Mouse (Mus musculus) heart, adult 2 months (tissue): Measurements from ENCODE around the gene Cant1.

Experiments
- CTCF ChIP-seq: fragments of 200-600 bp; IDR thresholded peaks from 2 replicates; pipeline ENCODE4 v1.8.1; 2022; ENCODE audit warnings: antibody characterized with exemption, mild to moderate bottlenecking, moderate library complexity
- EP300 ChIP-seq: fragments of 200-500 bp; IDR thresholded peaks from 2 replicates; pipeline ENCODE4 v1.6.1; 2011; ENCODE audit warnings: low read depth, low read length, control low read depth; ENCODE audit not compliant: insufficient read depth
- POLR2A ChIP-seq: fragments of 200-500 bp; IDR thresholded peaks from 2 replicates; pipeline ENCODE4 v1.6.1; 2011; ENCODE audit warnings: mild to moderate bottlenecking, low read depth, low read length, control low read depth; ENCODE audit not compliant: insufficient read depth

GRCm38 (mm10) chr11:118365171-118365570, 53.7 kb downstream of the Cant1 start:
- no peak for TF ChIP-seq CTCF
- no peak for TF ChIP-seq POLR2A
- no peak for TF ChIP-seq EP300
